Mouse (Mus musculus) midbrain, embryonic 13.5 days (tissue): ENCODE results near the gene Ccz1. TPM values are rescaled to one million over a fixed set of nuclear protein-coding genes. Genes with fewer than 3 reads are reported as not detected.
"Not testable (repeated sequence)": the region's sequence is repeated elsewhere in the genome, so short reads cannot be mapped to it uniquely, and the experiment has no call there.

Source experiments
- ATAC-seq: fragments of 200-750 bp; cut with Nextera tagmentation; 2 replicates; pipeline ENCODE4 v1.8.0; 2017; ENCODE audit warnings: mild to moderate bottlenecking, moderate TSS enrichment, moderate library complexity
- H3K27ac ChIP-seq: fragments of 300-500 bp; sonication (generic); 2 replicates; pipeline ENCODE4 v1.5.1; 2015; ENCODE audit warnings: inconsistent platforms, mild to moderate bottlenecking, moderate library complexity
- H3K27me3 ChIP-seq: fragments of 300-500 bp; sonication (generic); 2 replicates; pipeline ENCODE4 v1.6.1; 2015; ENCODE audit warnings: mild to moderate bottlenecking, inconsistent platforms
- H3K36me3 ChIP-seq: fragments of 300-500 bp; sonication (generic); 2 replicates; pipeline ENCODE4 v1.6.1; 2015; ENCODE audit warnings: mild to moderate bottlenecking, inconsistent platforms
- H3K4me1 ChIP-seq: fragments of 300-500 bp; sonication (generic); replicated peaks from 2 replicates; pipeline ENCODE4 v1.6.1; 2015; ENCODE audit warnings: inconsistent platforms
- H3K4me2 ChIP-seq: fragments of 300-500 bp; sonication (generic); replicated peaks from 2 replicates; pipeline ENCODE4 v1.6.1; 2015; ENCODE audit warnings: moderate library complexity, mild to moderate bottlenecking, inconsistent platforms
- H3K4me3 ChIP-seq: fragments of 300-500 bp; sonication (generic); replicated peaks from 2 replicates; pipeline ENCODE4 v1.5.1; 2015; ENCODE audit warnings: mild to moderate bottlenecking, inconsistent platforms
- H3K9ac ChIP-seq: fragments of 300-500 bp; sonication (generic); replicated peaks from 2 replicates; pipeline ENCODE4 v1.6.1; 2015; ENCODE audit warnings: mild to moderate bottlenecking, inconsistent platforms
- H3K9me3 ChIP-seq: fragments of 300-500 bp; sonication (generic); 2 replicates; pipeline ENCODE4 v1.6.1; 2016; ENCODE audit warnings: mild to moderate bottlenecking, inconsistent platforms
- whole genome bisulfite sequencing: fragments of 180-500 bp; shearing (Covaris S2); methylation state at CpG from one replicate; pipeline ENCODE4 v1.1.7; 2015; 5-methylcytosine and 5-hydroxymethylcytosine counted together
- polyA plus RNA-seq: library from polyadenylated mRNA; unstranded; fragments of >200 nt; fragmentation: Nextera tagmentation; extraction: Ambion mirVana; gene quantifications from 2 replicates; pipeline ENCODE4 v1.2.1, GENCODE M21; 2015

The Ccz1 gene
- polyA plus RNA-seq, 1 experiment from 2014 or later, result 94.6 TPM

DNA sequence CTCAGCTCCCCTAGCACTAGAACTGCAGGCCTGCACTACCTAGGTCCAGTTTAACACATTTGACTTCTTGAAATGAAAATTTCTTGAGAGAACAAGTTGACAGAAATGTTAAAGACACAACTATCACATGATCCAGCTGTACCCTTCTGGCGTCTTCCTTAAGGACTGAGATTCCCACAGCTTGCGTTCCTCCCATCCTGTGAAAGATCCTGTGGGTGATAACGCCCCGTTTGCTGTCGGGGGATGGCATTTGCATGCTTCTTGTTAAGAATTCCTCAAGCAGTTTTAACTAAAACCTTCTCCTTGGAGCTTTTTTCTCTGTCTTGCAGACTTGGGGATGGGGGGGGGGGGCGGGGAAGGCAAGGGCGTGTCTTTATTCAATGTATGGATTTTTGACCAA is 19.9 kb upstream of the Ccz1 start:
- no peak overlapping the region for H3K4me3 ChIP-seq
- H3K9me3 ChIP-seq, result no peaks in the 10 kb centered on the region
- WGBS, result 87% methylated on average over 7 of the region's 7 CpGs
- no peaks in the 10 kb centered on the region for H3K27me3 ChIP-seq
- H3K9ac ChIP-seq, result no peak overlapping the region
- no peak overlapping the region for H3K27ac ChIP-seq
- H3K4me2 ChIP-seq, result no peak overlapping the region
- ATAC-seq, result no peak
- H3K4me1 ChIP-seq, result no peaks in the 10 kb centered on the region
- no peaks in the 10 kb centered on the region for H3K36me3 ChIP-seq

DNA sequence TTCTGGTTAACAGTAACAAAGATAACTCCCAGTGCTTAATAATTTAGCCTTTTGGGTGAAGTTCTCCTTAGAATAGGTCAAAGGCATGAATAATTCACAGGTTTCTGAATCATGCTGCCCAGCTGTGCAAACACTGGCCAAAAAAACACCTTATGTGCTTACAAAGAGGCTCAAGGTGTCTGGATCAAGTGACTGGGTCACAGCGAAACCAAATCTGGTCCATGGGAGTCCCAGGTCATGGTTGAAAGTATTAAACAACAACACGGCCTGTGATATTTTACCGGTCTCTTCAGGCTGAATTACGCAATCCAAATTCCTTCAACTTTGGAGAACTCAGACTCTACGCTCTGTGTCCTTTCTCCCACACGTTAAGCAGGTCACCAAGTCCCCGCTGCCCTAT is 17.8 kb upstream of the Ccz1 start:
- Histone ChIP-seq H3K9me3 (no peaks in the 10 kb centered on the region), H3K27ac (no peak overlapping the region), H3K4me2 (no peak overlapping the region), H3K4me3 (no peak overlapping the region), H3K4me1 (no peaks in the 10 kb centered on the region), H3K27me3 (no peaks in the 10 kb centered on the region), H3K36me3 (no peaks in the 10 kb centered on the region), H3K9ac (no peak overlapping the region)
- WGBS, result 89% methylated on average over 7 of the region's 7 CpGs
- no peak for ATAC-seq

DNA sequence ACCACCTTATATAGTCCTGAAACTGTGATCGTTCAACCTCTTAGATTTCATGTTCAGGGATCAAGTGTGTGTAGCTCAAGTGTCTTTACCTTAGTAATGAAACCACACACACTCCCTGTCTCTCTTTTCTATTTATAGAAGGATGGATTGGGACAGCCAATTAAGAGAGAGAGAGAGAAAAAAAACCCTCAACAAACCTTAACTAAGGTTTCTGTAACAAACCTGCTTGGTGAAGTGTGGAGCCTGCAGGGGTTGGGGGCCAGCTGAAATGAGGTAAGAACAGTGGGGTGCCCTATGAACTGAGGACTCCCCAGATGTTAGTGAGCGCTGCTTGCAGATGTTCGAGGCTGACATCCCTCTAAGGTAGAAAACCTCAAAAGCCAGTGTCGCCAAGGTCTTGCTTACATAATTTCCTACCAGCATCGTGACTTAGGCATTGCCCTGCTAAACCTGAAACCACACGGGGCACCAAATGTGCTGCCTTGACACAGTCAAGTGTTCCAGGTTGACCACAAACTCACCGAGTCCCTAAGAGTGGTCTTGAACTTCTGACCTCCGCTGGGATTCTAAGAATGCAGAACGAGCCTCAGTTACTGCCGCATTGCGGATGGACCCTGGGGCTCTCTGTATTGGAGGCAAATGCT is 12.1 kb upstream of the Ccz1 start, which contains the start of gene Ocm:
TSS of gene Ocm (minus strand) at position 51 of the 644 bp plus-strand sequence.
- no peak within 1 kb of the TSS for H3K27ac ChIP-seq
- no peaks in the 10 kb centered on the region for H3K9me3 ChIP-seq
- H3K4me2 ChIP-seq, result no peak within 1 kb of the TSS
- no peak for ATAC-seq
- 80% methylated on average over 11 of the region's 11 CpGs for WGBS
- H3K4me3 ChIP-seq, result no peak within 1 kb of the TSS
- H3K9ac ChIP-seq, result no peak within 1 kb of the TSS
- H3K27me3 ChIP-seq, result no peaks in the 10 kb centered on the region
- H3K4me1 ChIP-seq, result no peaks in the 10 kb centered on the region
- no peaks in the 10 kb centered on the region for H3K36me3 ChIP-seq

DNA sequence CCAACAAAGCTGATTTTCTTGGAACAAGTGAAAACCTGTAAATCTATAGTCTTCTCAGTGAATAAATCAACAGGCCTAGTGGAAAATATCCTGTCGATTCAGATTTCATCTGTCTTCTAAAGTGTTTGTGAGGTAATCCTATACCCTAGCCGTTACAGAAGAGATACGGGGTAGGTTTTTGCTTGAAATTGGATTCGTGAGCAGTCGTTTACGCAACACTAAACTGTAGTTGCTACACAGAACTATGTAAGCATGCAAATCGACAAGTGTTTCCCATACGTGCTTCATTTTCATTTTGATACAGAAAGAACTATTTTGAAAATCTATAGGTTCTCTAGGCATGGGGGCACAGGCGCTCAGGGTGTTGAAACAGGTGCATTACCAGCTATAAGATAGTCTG is 1.2 kb upstream of the Ccz1 start:
- no peaks in the 10 kb centered on the region for H3K27me3 ChIP-seq
- H3K4me1 ChIP-seq, result peaks cover 9% of the 10 kb centered on the region
- H3K4me2 ChIP-seq, result no peak overlapping the region
- 92% methylated on average over 9 of the region's 9 CpGs for WGBS
- H3K9me3 ChIP-seq, result no peaks in the 10 kb centered on the region
- H3K4me3 ChIP-seq, result no peak overlapping the region
- H3K9ac ChIP-seq, result no peak overlapping the region
- H3K27ac ChIP-seq, result no peak overlapping the region
- ATAC-seq, result no peak
- H3K36me3 ChIP-seq, result peaks cover 18% of the 10 kb centered on the region

DNA sequence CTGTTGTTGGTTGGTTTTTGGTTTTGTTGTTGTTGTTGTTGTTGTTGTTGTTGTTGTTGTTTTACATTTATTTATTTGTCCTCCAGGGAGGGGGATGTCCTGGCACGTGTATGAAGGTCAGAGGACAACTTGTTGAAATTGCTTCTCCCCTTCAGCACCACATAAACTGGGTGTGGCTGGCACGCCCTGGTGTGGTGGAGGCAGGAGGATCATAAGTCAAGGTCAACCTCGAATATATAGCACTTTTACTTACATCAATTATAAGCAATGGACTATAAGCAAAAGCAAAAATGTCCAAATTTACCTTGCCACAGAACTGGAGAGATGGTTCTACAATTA is 604 bp upstream of the Ccz1 start:
- Histone ChIP-seq H3K9ac (no peak overlapping the region), H3K36me3 (peaks cover 23% of the 10 kb centered on the region), H3K4me3 (peak overlapping the region; percentile 78), H3K4me1 (peaks cover 9% of the 10 kb centered on the region), H3K9me3 (no peaks in the 10 kb centered on the region), H3K27me3 (no peaks in the 10 kb centered on the region), H3K4me2 (peak overlapping the region; percentile 61), H3K27ac (no peak overlapping the region)
- WGBS, result 76% methylated on average over 3 of the region's 3 CpGs
- peak; percentile 66 for ATAC-seq

DNA sequence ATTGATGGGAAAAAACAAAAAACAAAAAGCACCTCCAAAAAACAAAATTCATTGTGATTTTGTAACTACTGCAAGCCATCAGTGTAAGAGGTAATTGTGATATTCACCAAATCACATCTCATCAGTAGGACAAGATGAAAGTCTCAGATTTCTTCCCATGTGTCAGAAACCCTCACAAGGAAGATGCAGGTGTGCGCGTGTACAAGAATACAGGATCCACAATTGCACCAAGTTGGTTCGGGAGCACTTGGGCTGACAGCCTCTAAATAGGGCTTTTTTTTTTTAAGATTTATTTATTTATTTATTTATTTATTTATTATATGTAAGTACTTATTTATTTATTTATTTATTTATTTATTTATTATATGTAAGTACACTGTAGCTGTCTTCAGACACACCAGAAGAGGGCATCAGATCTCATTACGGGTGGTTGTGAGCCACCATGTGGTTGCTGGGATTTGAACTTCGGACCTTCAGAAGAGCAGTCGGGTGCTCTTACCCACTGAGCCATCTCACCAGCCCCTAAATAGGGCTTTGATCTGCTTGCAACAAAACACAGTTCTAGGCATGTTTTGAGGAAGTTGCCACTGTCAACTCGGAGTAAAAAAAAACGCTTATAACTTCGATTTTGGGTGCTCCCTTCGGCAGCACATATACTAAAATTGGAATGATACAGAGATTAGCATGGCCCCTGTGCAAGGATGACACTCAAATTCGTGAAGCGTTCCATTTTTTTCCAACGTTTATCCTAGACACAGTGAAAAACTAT is 1.1 kb downstream of the Ccz1 start:
- Histone ChIP-seq H3K9ac (0 out of 2 replicates have a peak overlapping the region, but pooled peaks have one; percentile 90), H3K36me3 (peaks cover 40% of the 10 kb centered on the region), H3K4me2 (peak overlapping the region; percentile 61), H3K4me3 (peak overlapping the region; percentile 78)
- H3K27me3 ChIP-seq, H3K9me3 ChIP-seq, H3K4me1 ChIP-seq, H3K27ac ChIP-seq, ATAC-seq: not testable (repeated sequence)
- WGBS, result 70% methylated on average over 13 of the region's 13 CpGs

DNA sequence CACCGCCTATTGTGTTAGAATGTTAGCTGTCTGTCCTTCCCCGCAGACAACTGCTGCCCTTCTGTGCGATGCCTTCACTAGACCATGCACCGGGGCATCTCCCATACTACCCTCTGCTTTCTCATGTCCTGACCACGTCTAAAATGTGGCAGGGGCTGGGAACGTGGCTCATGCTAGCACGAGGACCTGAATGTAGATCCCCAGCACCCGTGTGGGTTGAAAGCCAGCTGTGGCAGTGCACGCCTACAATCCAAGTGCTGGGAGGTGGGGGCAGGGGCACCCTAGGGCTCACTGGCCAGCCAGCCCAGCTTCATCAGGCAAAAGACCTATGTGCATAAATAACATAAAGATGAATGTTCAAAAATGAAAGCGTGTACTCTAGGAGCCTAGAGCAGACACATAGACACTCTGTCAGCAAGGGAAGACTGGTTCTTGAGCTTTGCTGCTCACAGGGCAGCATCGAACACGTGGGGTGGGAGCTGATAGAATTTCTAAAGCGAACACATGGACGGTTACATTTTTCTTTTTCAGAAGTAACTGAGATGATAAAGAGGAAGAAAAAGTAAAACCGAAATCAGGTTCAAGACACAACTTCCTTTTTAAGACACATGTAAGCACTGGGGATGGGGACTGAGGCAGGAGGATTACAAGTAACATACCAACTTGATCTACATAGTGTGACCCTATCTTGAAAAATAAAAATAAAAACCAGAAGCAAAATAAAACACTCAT is 12.1 kb downstream of the Ccz1 start:
- H3K4me2 ChIP-seq, result no peak overlapping the region
- H3K27ac ChIP-seq, result no peak overlapping the region
- H3K4me3 ChIP-seq, result no peak overlapping the region
- no peaks in the 10 kb centered on the region for H3K4me1 ChIP-seq
- H3K9ac ChIP-seq, result no peak overlapping the region
- peaks cover 89% of the 10 kb centered on the region for H3K36me3 ChIP-seq
- 95% methylated on average over 15 of the region's 15 CpGs for WGBS
- no peaks in the 10 kb centered on the region for H3K9me3 ChIP-seq
- no peaks in the 10 kb centered on the region for H3K27me3 ChIP-seq
- no peak for ATAC-seq

DNA sequence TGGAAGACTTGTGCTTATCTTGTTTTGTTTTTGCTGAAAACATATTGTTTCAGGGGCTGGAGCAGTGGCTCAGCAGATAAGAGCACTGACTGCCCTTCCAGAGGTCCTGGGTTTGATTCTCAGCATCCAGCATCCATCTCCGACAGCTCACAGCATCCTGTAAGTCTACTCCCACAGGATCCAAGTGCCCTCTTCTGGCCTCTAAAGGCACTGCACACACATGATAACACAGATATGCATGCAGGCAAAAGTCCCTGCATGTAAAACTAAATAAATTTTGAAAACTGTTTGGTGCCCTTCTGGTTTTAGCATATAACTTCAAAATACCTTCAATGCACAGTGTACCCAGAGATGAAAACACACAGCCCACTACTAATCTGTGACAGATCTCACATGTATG is 15.3 kb downstream of the Ccz1 start:
- H3K27me3 ChIP-seq, result no peaks in the 10 kb centered on the region
- H3K9me3 ChIP-seq, result no peaks in the 10 kb centered on the region
- H3K4me1 ChIP-seq, result no peaks in the 10 kb centered on the region
- no peak overlapping the region for H3K4me2 ChIP-seq
- no peak for ATAC-seq
- peaks cover 97% of the 10 kb centered on the region for H3K36me3 ChIP-seq
- WGBS, result 89% methylated on average over 1 of the region's 1 CpGs
- H3K9ac ChIP-seq, result no peak overlapping the region
- H3K4me3 ChIP-seq, result no peak overlapping the region
- H3K27ac ChIP-seq, result no peak overlapping the region

DNA sequence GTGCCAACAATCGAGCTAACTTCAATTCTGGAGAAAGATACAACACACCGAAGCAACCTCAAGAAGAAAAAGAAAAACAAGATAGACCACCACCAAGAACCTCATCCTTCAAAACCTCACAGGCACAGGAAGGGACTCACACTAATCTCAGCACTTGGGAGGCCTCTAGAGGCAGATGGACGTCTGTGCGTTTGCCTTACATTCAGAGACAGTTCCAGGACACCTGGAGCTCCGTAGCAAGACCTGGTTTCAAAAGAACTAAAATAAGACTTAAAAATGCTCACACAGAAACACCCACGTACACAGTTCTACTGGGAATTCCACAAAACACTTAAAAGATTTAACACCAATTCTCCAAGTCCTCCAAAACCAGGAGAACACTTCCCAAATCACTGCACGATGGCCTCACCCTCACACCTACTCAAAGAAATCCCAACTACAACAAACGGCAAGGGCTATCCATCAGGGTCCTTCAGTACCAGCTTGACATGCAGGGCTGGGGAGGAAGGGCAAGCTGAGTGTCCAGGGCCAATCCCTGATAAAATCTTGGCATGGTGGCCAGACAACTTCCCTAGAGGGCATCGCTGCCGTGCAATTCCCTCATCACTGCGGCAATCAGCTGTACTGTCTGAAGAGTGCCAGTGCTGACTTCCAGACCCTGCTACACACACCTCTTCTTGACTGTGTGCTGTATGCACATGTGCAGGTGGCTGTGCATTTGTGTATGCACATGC is 19.9 kb downstream of the Ccz1 start:
- ATAC-seq, result no peak
- Histone ChIP-seq H3K9ac (no peak overlapping the region), H3K4me2 (no peak overlapping the region), H3K27ac (no peak overlapping the region), H3K4me3 (no peak overlapping the region), H3K27me3 (no peaks in the 10 kb centered on the region), H3K4me1 (no peaks in the 10 kb centered on the region), H3K9me3 (no peaks in the 10 kb centered on the region), H3K36me3 (peaks cover 99% of the 10 kb centered on the region)
- 82% methylated on average over 11 of the region's 11 CpGs for WGBS

DNA sequence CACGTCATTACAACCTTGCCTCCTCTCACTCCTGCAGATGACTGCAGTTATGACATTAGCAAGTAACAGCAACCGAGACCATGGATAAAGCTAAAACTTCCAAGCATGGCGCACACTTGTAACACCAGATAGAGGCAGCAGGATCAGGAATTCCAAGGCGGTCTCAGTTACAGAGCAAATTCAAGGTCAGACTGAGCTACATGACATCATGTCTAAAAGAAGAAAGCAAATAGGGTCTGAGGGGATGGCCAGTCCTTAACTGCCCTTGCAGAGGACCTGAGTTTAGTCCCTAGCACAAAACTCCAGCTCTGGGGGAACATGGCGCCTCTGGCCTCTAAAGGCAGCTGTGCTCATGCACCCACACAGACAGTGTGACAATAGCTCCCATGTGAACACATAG is 20.8 kb downstream of the Ccz1 start:
- Histone ChIP-seq H3K9me3 (no peaks in the 10 kb centered on the region), H3K9ac (no peak overlapping the region), H3K4me2 (no peak overlapping the region), H3K27me3 (no peaks in the 10 kb centered on the region), H3K27ac (no peak overlapping the region), H3K4me3 (no peak overlapping the region), H3K4me1 (no peaks in the 10 kb centered on the region), H3K36me3 (peaks cover 100% of the 10 kb centered on the region)
- 93% methylated on average over 5 of the region's 5 CpGs for WGBS
- ATAC-seq, result no peak

DNA sequence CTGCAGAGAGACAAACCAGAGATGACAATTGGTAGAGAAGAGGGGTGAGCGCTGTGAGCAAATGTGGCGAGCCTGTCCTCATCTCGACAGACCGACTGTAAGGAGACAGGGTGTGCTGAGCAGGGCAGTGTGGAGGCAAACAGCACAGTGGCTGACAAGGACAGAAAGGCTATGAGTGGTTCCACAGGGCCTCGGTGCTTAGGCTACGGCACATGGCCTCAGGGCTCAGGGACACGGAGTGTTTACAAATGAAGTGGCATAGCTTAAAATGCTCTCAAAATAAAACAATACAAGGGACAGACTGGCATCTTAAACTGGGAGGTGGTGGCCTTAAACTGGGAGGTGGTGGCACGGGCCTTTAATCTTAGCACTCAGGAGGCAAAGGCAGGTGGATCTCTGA is 21.4 kb downstream of the Ccz1 start:
- 96% methylated on average over 8 of the region's 8 CpGs for WGBS
- peaks cover 100% of the 10 kb centered on the region for H3K36me3 ChIP-seq
- ATAC-seq, result no peak

DNA sequence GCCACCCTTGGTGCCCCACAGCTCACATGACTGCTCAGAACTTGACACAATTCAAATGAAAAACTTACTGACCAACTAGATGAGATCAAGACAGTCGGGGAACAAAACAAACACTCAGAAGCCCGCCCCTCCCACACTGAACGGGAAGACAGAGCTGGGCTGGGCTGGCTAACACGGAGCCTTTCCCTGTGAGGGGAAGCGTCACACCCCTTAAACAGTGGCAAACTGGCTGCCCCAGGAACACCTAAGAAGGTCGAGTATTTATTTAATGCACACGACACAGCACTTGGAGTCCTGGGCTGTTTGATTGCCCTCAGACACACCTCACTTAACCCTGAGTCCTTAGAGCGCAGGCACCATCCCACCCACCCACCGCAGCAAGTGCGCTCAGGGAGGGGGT is 22.0 kb downstream of the Ccz1 start:
- Histone ChIP-seq H3K36me3 (peaks cover 100% of the 10 kb centered on the region), H3K9me3 (no peaks in the 10 kb centered on the region), H3K4me2 (no peak overlapping the region), H3K27me3 (no peaks in the 10 kb centered on the region), H3K27ac (no peak overlapping the region), H3K9ac (no peak overlapping the region), H3K4me3 (no peak overlapping the region), H3K4me1 (no peaks in the 10 kb centered on the region)
- 90% methylated on average over 10 of the region's 10 CpGs for WGBS
- no peak for ATAC-seq

More for the DNA sequence above, 21.4 kb downstream of the Ccz1 start:
- Histone ChIP-seq H3K9me3 (no peaks in the 10 kb centered on the region), H3K4me1 (no peaks in the 10 kb centered on the region), H3K27me3 (no peaks in the 10 kb centered on the region), H3K27ac (no peak overlapping the region), H3K9ac (no peak overlapping the region), H3K4me2 (no peak overlapping the region), H3K4me3 (no peak overlapping the region)
